Mouse (Mus musculus): ENCODE results near the gene Arpc5l. TPM values are rescaled to one million over a fixed set of nuclear protein-coding genes. Genes with fewer than 3 reads are reported as not detected.

Gene Arpc5l
- polyA plus RNA-seq, 1 experiment from 2014 or later: 135 TPM

GRCm38 (mm10) chr2:38983456-38983855 lies 21.7 kb upstream of the Arpc5l start:
- Histone ChIP-seq H3K36me3 (no peaks in the 10 kb centered on the region), H3K4me1 (replicated peaks) (no peaks in the 10 kb centered on the region), H3K27ac (no peak overlapping the region), H3K9me3 (no peaks in the 10 kb centered on the region), H3K4me3 (no peak overlapping the region), H3K9ac (no peak overlapping the region), H3K4me2 (no peak overlapping the region), H3K27me3 (no peaks in the 10 kb centered on the region)
- ATAC-seq (ENCODE audit: low FRiP score): no peak
- WGBS: 97% methylated on average over 2 of the region's 2 CpGs

- WGBS: 93% methylated on average over 3 of the region's 3 CpGs
- Histone ChIP-seq H3K9ac (no peak overlapping the region), H3K27ac (no peak overlapping the region), H3K27me3 (no peaks in the 10 kb centered on the region), H3K9me3 (no peaks in the 10 kb centered on the region), H3K4me3 (no peak overlapping the region), H3K4me1 (replicated peaks) (no peaks in the 10 kb centered on the region), H3K4me2 (no peak overlapping the region), H3K36me3 (no peaks in the 10 kb centered on the region)
- ATAC-seq (ENCODE audit: low FRiP score): no peak
Observed at GRCm38 (mm10) chr2:38986580-38986979, 18.6 kb upstream of the Arpc5l start.

- Histone ChIP-seq H3K4me2 (no peak overlapping the region), H3K9me3 (no peaks in the 10 kb centered on the region), H3K4me3 (no peak overlapping the region), H3K36me3 (no peaks in the 10 kb centered on the region), H3K27ac (no peak overlapping the region), H3K4me1 (replicated peaks) (0 out of 2 replicates have a peak, but pooled peaks cover under 1% of the 10 kb centered on the region), H3K27me3 (no peaks in the 10 kb centered on the region), H3K9ac (no peak overlapping the region)
- 66% methylated on average over 1 of the region's 1 CpGs for WGBS
- ATAC-seq (ENCODE audit: low FRiP score): no peak
Observed at GRCm38 (mm10) chr2:38987371-38987770, 17.8 kb upstream of the Arpc5l start.

- Histone ChIP-seq H3K27ac (no peak overlapping the region), H3K4me3 (no peak overlapping the region), H3K36me3 (no peaks in the 10 kb centered on the region), H3K4me2 (no peak overlapping the region), H3K9me3 (no peaks in the 10 kb centered on the region), H3K9ac (no peak overlapping the region), H3K4me1 (replicated peaks) (peaks cover 6% of the 10 kb centered on the region; the same call in 1 of the 2 replicates), H3K27me3 (no peaks in the 10 kb centered on the region)
- 80% methylated on average over 6 of the region's 6 CpGs for WGBS
- ATAC-seq (ENCODE audit: low FRiP score): no peak
Observed at GRCm38 (mm10) chr2:38987803-38988510, 17.2 kb upstream of the Arpc5l start.

- H3K27me3 ChIP-seq: no peaks in the 10 kb centered on the region
- no peak overlapping the region for H3K9ac ChIP-seq
- H3K4me1 ChIP-seq (replicated peaks): peaks cover 6% of the 10 kb centered on the region; the same call in 1 of the 2 replicates
- no peak overlapping the region for H3K27ac ChIP-seq
- no peak for ATAC-seq (ENCODE audit: low FRiP score)
- 91% methylated on average over 2 of the region's 2 CpGs for WGBS
- H3K36me3 ChIP-seq: no peaks in the 10 kb centered on the region
- H3K4me2 ChIP-seq: no peak overlapping the region
- H3K9me3 ChIP-seq: no peaks in the 10 kb centered on the region
- no peak overlapping the region for H3K4me3 ChIP-seq
Observed at GRCm38 (mm10) chr2:38988929-38989328, 16.2 kb upstream of the Arpc5l start.

- WGBS: 80% methylated on average over 4 of the region's 4 CpGs
- peaks cover 4% of the 10 kb centered on the region; the same call in 1 of the 2 replicates for H3K27me3 ChIP-seq
- no peak overlapping the region for H3K27ac ChIP-seq
- no peaks in the 10 kb centered on the region for H3K9me3 ChIP-seq
- peaks cover 6% of the 10 kb centered on the region; the same call in 1 of the 2 replicates for H3K4me1 ChIP-seq (replicated peaks)
- no peak overlapping the region for H3K4me3 ChIP-seq
- H3K4me2 ChIP-seq: no peak overlapping the region
- H3K9ac ChIP-seq: no peak overlapping the region
- H3K36me3 ChIP-seq: no peaks in the 10 kb centered on the region
- no peak for ATAC-seq (ENCODE audit: low FRiP score)
Observed at GRCm38 (mm10) chr2:38992004-38992403, 13.1 kb upstream of the Arpc5l start.

DNA sequence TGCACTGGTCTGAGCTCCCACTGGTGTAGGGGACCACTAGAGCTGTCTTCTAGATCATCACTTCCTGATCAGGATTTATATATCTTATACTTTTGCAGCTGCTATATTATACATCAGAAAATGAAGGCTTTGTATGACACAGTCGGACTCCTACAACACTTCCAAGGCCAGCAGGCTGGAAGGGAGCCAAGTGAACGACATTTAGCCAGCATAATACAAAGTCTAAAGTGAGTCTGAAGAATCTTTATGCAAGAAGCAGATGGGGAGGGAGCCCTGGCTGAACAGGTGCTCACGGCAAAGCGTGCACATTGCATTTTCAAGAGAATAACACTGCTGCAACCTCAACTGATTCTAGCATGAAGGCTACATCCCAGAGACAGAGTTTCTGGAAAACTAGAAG lies 12.7 kb upstream of the Arpc5l start:
- Histone ChIP-seq H3K27ac (no peak overlapping the region), H3K9me3 (no peaks in the 10 kb centered on the region), H3K4me3 (no peak overlapping the region), H3K36me3 (no peaks in the 10 kb centered on the region), H3K4me1 (replicated peaks) (peaks cover 7% of the 10 kb centered on the region), H3K4me2 (no peak overlapping the region), H3K9ac (no peak overlapping the region), H3K27me3 (peaks cover 5% of the 10 kb centered on the region; the same call in 1 of the 2 replicates)
- WGBS: 55% methylated on average over 4 of the region's 4 CpGs
- ATAC-seq (ENCODE audit: low FRiP score): no peak

DNA sequence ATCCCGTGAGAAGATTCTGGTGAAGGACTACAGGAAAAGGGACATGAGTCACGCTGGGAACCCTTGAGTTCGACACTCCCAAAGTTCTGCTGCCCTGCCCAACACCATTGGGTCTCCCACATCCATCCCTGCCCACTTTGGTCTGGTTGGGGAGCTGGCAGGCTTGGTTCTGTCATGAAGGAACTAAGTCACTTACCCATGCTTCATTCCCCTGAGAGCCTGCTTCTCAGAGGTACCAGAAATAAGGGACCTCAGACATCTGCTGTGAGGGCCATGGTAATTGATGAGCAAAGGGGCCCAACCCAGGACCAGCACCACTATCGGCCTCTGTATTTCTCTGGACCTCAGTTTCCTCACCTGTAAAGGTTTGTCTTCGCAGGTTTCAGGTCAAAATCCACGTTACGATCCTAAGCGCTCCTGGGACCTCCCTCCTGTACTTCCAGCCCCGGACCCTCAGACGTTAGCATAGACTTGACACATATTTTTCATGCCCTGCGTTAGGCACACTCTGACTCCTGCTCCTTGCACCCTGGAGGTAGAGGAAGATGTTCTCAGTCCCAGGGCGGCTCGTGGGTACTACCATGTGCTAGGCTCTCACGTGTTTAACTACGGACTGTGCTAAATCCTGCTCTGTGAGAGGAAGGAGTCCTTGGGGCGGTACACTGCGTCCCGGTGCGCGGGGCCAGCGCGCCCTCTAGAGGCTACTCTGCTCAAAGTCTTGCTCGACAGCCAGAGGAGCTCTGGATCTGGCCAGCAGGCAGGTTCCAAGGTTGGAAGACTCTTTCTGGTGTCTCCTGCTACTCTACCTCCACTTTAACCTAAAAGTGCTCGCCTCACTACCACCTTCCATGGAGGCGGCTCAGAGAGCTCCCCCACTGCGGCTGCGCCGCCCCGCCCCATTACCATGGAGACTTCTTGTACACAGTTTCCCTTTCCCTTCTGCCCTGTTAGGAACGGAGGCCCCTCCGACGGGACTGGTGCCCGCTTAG lies 7.5 kb upstream of the Arpc5l start, which contains the start of gene Wdr38:
TSS of gene Wdr38 (plus strand) at position 91 of the 989 bp plus-strand sequence.
- H3K4me3 ChIP-seq: peak within 1 kb of the TSS; percentile 30
- H3K27me3 ChIP-seq: peaks cover 5% of the 10 kb centered on the region; the same call in 1 of the 2 replicates
- H3K4me1 ChIP-seq (replicated peaks): peaks cover 15% of the 10 kb centered on the region
- no peaks in the 10 kb centered on the region for H3K9me3 ChIP-seq
- H3K27ac ChIP-seq: peak within 1 kb of the TSS; percentile 56; the same call in 1 of the 2 replicates
- 17% methylated on average over 33 of the region's 33 CpGs for WGBS
- ATAC-seq (ENCODE audit: low FRiP score): peak; percentile 92
- H3K9ac ChIP-seq: peak within 1 kb of the TSS; percentile 67
- peaks cover 34% of the 10 kb centered on the region for H3K36me3 ChIP-seq
- peak within 1 kb of the TSS; percentile 43 for H3K4me2 ChIP-seq

GRCm38 (mm10) chr2:38999381-38999780 lies 5.8 kb upstream of the Arpc5l start:
- Histone ChIP-seq H3K4me2 (no peak overlapping the region), H3K9me3 (no peaks in the 10 kb centered on the region), H3K36me3 (peaks cover 46% of the 10 kb centered on the region), H3K4me1 (replicated peaks) (peaks cover 29% of the 10 kb centered on the region), H3K4me3 (no peak overlapping the region), H3K27ac (no peak overlapping the region), H3K9ac (no peak overlapping the region), H3K27me3 (peaks cover 5% of the 10 kb centered on the region; the same call in 1 of the 2 replicates)
- WGBS: 59% methylated on average over 4 of the region's 4 CpGs
- ATAC-seq (ENCODE audit: low FRiP score): no peak

DNA sequence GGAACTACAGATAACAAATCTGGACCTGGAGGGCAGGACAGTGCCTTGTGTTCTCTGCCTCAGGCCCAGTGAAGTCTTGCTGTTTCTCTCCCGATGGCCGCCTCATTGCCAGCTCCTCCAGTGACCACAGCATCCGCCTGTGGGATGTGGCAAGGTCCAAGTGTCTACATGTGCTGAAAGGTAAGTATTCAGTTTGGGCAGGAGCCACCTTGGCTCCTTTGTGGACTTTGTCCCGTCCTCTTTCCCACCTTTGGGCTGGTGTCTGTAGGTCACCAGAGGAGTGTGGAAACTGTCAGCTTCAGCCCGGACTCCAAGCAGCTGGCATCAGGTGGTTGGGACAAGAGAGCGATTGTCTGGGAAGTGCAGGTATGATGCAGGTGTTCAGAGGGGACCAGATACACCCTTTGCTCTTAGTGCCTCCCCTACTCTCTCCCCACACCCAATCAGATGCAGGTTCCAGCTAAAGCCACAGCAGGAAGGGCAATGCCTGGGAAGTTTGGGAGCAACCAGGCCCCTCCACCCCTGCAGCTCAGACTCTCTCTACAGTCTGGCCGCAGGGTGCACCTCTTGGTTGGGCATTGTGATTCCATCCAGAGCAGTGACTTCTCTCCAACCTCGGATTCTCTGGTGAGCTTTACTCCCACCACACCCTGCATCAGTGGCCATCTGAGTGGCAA lies 5.1 kb upstream of the Arpc5l start:
- Histone ChIP-seq H3K36me3 (peaks cover 46% of the 10 kb centered on the region), H3K4me3 (no peak overlapping the region), H3K27ac (no peak overlapping the region), H3K27me3 (peaks cover 5% of the 10 kb centered on the region; the same call in 1 of the 2 replicates), H3K4me1 (replicated peaks) (peaks cover 30% of the 10 kb centered on the region), H3K4me2 (no peak overlapping the region), H3K9me3 (no peaks in the 10 kb centered on the region), H3K9ac (no peak overlapping the region; the same call in 1 of the 2 replicates)
- 67% methylated on average over 8 of the region's 8 CpGs for WGBS
- ATAC-seq (ENCODE audit: low FRiP score): no peak

DNA sequence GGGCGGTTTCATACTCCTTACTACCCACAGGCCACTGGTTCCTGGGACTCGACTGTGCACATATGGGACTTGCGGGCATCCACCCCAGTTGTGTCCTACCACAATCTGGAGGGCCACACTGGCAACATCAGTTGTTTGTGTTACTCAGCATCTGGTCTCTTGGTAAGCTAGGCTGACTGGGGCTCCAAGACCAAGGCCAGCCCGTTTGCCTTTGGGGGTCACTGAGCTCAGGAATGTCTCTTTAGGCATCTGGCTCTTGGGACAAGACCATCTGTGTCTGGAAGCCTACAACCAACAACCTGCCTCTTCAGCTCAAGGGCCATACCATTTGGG lies 4.6 kb upstream of the Arpc5l start:
- ATAC-seq (ENCODE audit: low FRiP score): no peak
- Histone ChIP-seq H3K36me3 (peaks cover 46% of the 10 kb centered on the region), H3K27me3 (peaks cover 5% of the 10 kb centered on the region; the same call in 1 of the 2 replicates), H3K4me1 (replicated peaks) (peaks cover 31% of the 10 kb centered on the region), H3K4me2 (no peak overlapping the region), H3K4me3 (no peak overlapping the region), H3K27ac (no peak overlapping the region), H3K9ac (no peak overlapping the region; the same call in 1 of the 2 replicates), H3K9me3 (no peaks in the 10 kb centered on the region)
- WGBS: 87% methylated on average over 4 of the region's 4 CpGs

GRCm38 (mm10) chr2:39001866-39002265 lies 3.3 kb upstream of the Arpc5l start:
- no peaks in the 10 kb centered on the region for H3K9me3 ChIP-seq
- peaks cover 3% of the 10 kb centered on the region; the same call in 1 of the 2 replicates for H3K27me3 ChIP-seq
- peaks cover 46% of the 10 kb centered on the region for H3K36me3 ChIP-seq
- H3K4me2 ChIP-seq: no peak overlapping the region
- 86% methylated on average over 3 of the region's 3 CpGs for WGBS
- peak overlapping the region; percentile 9; the same call in 1 of the 2 replicates for H3K9ac ChIP-seq
- ATAC-seq (ENCODE audit: low FRiP score): no peak
- H3K4me1 ChIP-seq (replicated peaks): peaks cover 43% of the 10 kb centered on the region
- H3K27ac ChIP-seq: no peak overlapping the region
- no peak overlapping the region for H3K4me3 ChIP-seq

All from hindbrain, embryonic 13.5 days (tissue).